Mouse (Mus musculus): Measurements from ENCODE around the gene Cog7. TPM values are rescaled to one million over a fixed set of nuclear protein-coding genes. Genes with fewer than 3 reads are reported as not detected.

Cog7 gene
- polyA plus RNA-seq, 1 experiment from 2014 or later = 25.9 TPM

GRCm38 (mm10) chr7:121939729-121940128, 41.8 kb downstream of the Cog7 start:
- H3K27ac ChIP-seq (ENCODE audit: low read length) = peak overlapping the region; percentile 54
- peaks cover 36% of the 10 kb centered on the region for H3K4me1 ChIP-seq (replicated peaks; ENCODE audit: control insufficient read depth, insufficient read depth, low read length)
- ATAC-seq = peak; percentile 86

GRCm38 (mm10) chr7:121939244-121939643, 42.3 kb downstream of the Cog7 start:
- Histone ChIP-seq H3K9ac (replicated peaks; ENCODE audit: low read depth, low read length) (no peak overlapping the region), H3K36me3 (ENCODE audit: control insufficient read depth, insufficient read depth) (peaks cover 3% of the 10 kb centered on the region), H3K27ac (ENCODE audit: low read length) (no peak overlapping the region; the same call in 1 of the 2 replicates), H3K4me1 (replicated peaks; ENCODE audit: control insufficient read depth, insufficient read depth, low read length) (peaks cover 36% of the 10 kb centered on the region), H3K9me3 (ENCODE audit: control insufficient read depth, low read length) (no peaks in the 10 kb centered on the region), H3K27me3 (replicated peaks; ENCODE audit: control insufficient read depth, insufficient read depth, low read length) (no peaks in the 10 kb centered on the region), H3K4me3 (replicated peaks; ENCODE audit: low read length) (no peak overlapping the region), H3K4me2 (ENCODE audit: low read length) (no peak overlapping the region)
- no peak for ATAC-seq
- WGBS = 54% methylated on average over 6 of the region's 6 CpGs

More at GRCm38 (mm10) chr7:121939729-121940128, 41.8 kb downstream of the Cog7 start:
- Histone ChIP-seq H3K27me3 (replicated peaks; ENCODE audit: control insufficient read depth, insufficient read depth, low read length) (no peaks in the 10 kb centered on the region), H3K4me3 (replicated peaks; ENCODE audit: low read length) (no peak overlapping the region), H3K9me3 (ENCODE audit: control insufficient read depth, low read length) (no peaks in the 10 kb centered on the region), H3K36me3 (ENCODE audit: control insufficient read depth, insufficient read depth) (peaks cover 3% of the 10 kb centered on the region), H3K9ac (replicated peaks; ENCODE audit: low read depth, low read length) (no peak overlapping the region), H3K4me2 (ENCODE audit: low read length) (no peak overlapping the region)
- 32% methylated on average over 4 of the region's 4 CpGs for WGBS

GRCm38 (mm10) chr7:121938124-121938891, 43.2 kb downstream of the Cog7 start:
- 66% methylated on average over 8 of the region's 8 CpGs for WGBS
- Histone ChIP-seq H3K9me3 (ENCODE audit: control insufficient read depth, low read length) (no peaks in the 10 kb centered on the region), H3K4me3 (replicated peaks; ENCODE audit: low read length) (no peak overlapping the region), H3K4me2 (ENCODE audit: low read length) (no peak overlapping the region), H3K9ac (replicated peaks; ENCODE audit: low read depth, low read length) (no peak overlapping the region), H3K27ac (ENCODE audit: low read length) (no peak overlapping the region), H3K36me3 (ENCODE audit: control insufficient read depth, insufficient read depth) (peaks cover 3% of the 10 kb centered on the region; the same call in 1 of the 2 replicates), H3K27me3 (replicated peaks; ENCODE audit: control insufficient read depth, insufficient read depth, low read length) (no peaks in the 10 kb centered on the region), H3K4me1 (replicated peaks; ENCODE audit: control insufficient read depth, insufficient read depth, low read length) (peaks cover 36% of the 10 kb centered on the region)
- ATAC-seq = no peak

DNA sequence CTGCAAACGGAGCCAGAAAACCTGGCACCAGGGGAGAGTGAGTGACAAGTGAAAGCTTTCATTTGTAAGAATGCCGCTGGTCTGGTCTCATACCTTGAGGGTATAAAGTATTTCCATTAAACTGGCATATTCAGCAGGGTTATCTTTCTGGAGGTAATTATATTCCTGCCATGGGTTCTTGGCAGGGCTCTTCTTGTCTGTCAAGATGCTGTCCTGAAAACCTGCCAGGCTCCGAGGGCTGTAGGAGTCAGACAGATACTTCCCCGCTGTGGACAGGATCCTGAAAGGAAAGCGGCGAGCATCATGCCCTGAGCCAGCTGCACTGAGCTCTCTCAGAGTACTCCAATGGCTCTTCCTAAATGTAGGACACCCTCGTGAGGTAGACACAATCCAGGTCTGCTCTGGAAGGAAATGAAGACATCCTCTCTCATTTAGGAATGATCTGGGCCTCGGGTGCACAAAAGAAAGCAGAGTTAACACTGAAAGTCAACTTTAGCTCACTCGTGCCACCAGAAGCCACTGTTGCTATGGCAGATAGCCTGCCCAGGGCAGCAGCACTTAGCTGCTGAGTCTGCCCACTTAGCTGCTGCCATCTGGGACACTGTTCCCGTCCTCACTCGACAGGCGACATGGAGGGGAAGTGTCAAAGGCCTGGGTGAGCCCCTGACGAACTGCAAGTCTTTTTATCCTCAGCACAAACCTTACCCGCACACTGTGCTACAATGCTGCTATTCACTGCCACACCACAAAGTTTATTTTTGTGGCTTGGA, 44.5 kb downstream of the Cog7 start:
- H3K9me3 ChIP-seq (ENCODE audit: control insufficient read depth, low read length) = no peaks in the 10 kb centered on the region
- H3K4me3 ChIP-seq (replicated peaks; ENCODE audit: low read length) = no peak overlapping the region
- H3K4me2 ChIP-seq (ENCODE audit: low read length) = no peak overlapping the region
- H3K4me1 ChIP-seq (replicated peaks; ENCODE audit: control insufficient read depth, insufficient read depth, low read length) = peaks cover 36% of the 10 kb centered on the region
- H3K36me3 ChIP-seq (ENCODE audit: control insufficient read depth, insufficient read depth) = no peaks in the 10 kb centered on the region
- 45% methylated on average over 14 of the region's 14 CpGs for WGBS
- H3K9ac ChIP-seq (replicated peaks; ENCODE audit: low read depth, low read length) = no peak overlapping the region
- H3K27me3 ChIP-seq (replicated peaks; ENCODE audit: control insufficient read depth, insufficient read depth, low read length) = no peaks in the 10 kb centered on the region
- H3K27ac ChIP-seq (ENCODE audit: low read length) = peak overlapping the region; percentile 58; the same call in 1 of the 2 replicates
- peak; percentile 42 for ATAC-seq

DNA sequence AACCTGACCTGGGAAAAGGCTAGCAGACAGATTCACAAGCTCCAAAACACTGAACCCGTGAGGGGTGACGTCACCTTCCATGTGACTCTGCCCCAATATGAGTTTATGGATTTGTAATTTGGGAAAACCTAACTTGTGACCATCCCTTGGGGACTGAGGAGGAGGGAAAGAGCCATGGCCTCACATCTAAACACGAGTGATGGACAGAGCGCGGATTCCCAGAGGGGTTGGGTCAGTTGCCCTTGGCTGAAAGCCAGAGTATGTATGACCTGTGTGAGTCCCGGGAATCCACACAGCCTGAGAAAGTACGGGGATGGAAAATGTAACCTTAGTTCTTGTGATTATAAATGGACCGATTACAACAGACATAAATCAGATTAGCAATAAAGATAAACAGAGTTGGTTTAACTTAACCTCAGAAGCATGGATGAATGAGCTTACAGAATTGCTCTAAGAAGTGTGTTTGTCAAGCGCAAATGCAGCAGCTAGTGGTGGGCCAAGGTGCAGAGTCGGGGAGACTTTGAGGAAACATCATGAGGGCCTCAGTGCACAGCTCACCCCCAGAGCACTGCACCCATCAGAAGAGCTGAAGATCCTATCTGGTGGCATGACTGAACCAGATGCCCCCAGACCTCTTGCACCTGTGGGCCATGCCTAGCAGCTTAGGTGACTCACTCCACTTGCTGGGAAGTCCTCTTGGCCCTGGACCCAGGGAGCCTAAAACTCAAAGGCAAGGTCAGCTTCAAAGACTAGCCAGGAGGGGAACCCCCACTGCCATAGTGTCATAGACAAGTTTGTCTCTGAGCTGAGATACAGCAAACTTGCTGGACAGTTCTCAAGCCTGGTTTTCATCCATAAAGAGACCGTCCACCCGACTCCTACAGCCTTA, 45.4 kb downstream of the Cog7 start:
- H3K36me3 ChIP-seq (ENCODE audit: control insufficient read depth, insufficient read depth) = no peaks in the 10 kb centered on the region
- no peak for ATAC-seq
- no peaks in the 10 kb centered on the region for H3K9me3 ChIP-seq (ENCODE audit: control insufficient read depth, low read length)
- H3K4me3 ChIP-seq (replicated peaks; ENCODE audit: low read length) = no peak overlapping the region
- H3K27ac ChIP-seq (ENCODE audit: low read length) = peak overlapping the region; percentile 29; the same call in 1 of the 2 replicates
- peaks cover 33% of the 10 kb centered on the region for H3K4me1 ChIP-seq (replicated peaks; ENCODE audit: control insufficient read depth, insufficient read depth, low read length)
- no peak overlapping the region for H3K9ac ChIP-seq (replicated peaks; ENCODE audit: low read depth, low read length)
- no peak overlapping the region for H3K4me2 ChIP-seq (ENCODE audit: low read length)
- 81% methylated on average over 12 of the region's 12 CpGs for WGBS
- no peaks in the 10 kb centered on the region for H3K27me3 ChIP-seq (replicated peaks; ENCODE audit: control insufficient read depth, insufficient read depth, low read length)

DNA sequence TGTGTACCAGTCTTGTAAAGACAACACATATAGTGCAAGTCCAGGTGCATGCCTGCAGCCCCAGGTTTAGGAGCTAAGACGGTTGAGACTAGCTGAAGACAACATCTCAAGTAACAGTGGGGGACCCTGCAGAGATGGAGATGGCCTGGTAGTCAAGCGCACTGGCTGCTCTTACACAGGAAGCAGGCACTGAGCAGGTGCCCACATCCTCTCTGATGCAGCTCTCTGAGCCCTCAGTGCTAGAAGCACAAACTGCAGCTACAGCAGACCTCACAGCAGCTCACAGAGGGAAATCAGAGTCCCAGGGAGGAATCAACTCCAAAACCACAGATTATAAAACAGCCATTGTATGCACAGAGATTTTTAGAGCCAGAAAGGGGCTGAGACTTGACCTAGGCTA, 47.2 kb downstream of the Cog7 start:
- Histone ChIP-seq H3K4me1 (replicated peaks; ENCODE audit: control insufficient read depth, insufficient read depth, low read length) (peaks cover 22% of the 10 kb centered on the region), H3K36me3 (ENCODE audit: control insufficient read depth, insufficient read depth) (no peaks in the 10 kb centered on the region), H3K9ac (replicated peaks; ENCODE audit: low read depth, low read length) (no peak overlapping the region), H3K4me2 (ENCODE audit: low read length) (no peak overlapping the region), H3K4me3 (replicated peaks; ENCODE audit: low read length) (no peak overlapping the region), H3K9me3 (ENCODE audit: control insufficient read depth, low read length) (no peaks in the 10 kb centered on the region), H3K27ac (ENCODE audit: low read length) (no peak overlapping the region), H3K27me3 (replicated peaks; ENCODE audit: control insufficient read depth, insufficient read depth, low read length) (no peaks in the 10 kb centered on the region)
- WGBS = 93% methylated on average over 2 of the region's 2 CpGs
- ATAC-seq = no peak

DNA sequence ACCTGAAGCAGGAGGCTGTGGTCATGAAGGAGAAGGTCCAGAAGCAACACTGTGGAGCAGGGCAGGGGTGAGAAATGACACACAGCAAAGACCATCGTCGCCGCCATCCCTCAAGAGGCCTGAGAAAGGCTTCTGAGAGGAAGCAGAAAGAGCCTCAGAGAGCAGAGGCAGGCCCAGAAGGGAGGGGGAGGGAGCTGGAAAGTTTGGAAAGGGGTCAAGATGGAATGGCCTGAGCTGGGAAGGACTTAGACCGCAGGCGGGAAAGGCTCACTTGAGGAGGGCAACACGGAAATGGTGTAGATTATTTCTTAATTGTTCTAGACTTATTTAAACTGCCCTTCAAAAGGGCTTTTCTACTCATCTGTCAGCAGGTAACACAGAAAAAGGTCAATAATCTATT, 47.8 kb downstream of the Cog7 start:
- H3K4me1 ChIP-seq (replicated peaks; ENCODE audit: control insufficient read depth, insufficient read depth, low read length) = peaks cover 21% of the 10 kb centered on the region
- no peaks in the 10 kb centered on the region for H3K36me3 ChIP-seq (ENCODE audit: control insufficient read depth, insufficient read depth)
- H3K27ac ChIP-seq (ENCODE audit: low read length) = no peak overlapping the region
- ATAC-seq = no peak
- no peak overlapping the region for H3K9ac ChIP-seq (replicated peaks; ENCODE audit: low read depth, low read length)
- 80% methylated on average over 6 of the region's 6 CpGs for WGBS
- H3K27me3 ChIP-seq (replicated peaks; ENCODE audit: control insufficient read depth, insufficient read depth, low read length) = no peaks in the 10 kb centered on the region
- no peak overlapping the region for H3K4me3 ChIP-seq (replicated peaks; ENCODE audit: low read length)
- H3K9me3 ChIP-seq (ENCODE audit: control insufficient read depth, low read length) = no peaks in the 10 kb centered on the region
- H3K4me2 ChIP-seq (ENCODE audit: low read length) = no peak overlapping the region

GRCm38 (mm10) chr7:121931246-121931645, 50.3 kb downstream of the Cog7 start:
- WGBS = 39% methylated on average over 7 of the region's 7 CpGs
- H3K27me3 ChIP-seq (replicated peaks; ENCODE audit: control insufficient read depth, insufficient read depth, low read length) = no peaks in the 10 kb centered on the region
- H3K4me3 ChIP-seq (replicated peaks; ENCODE audit: low read length) = no peak overlapping the region
- H3K27ac ChIP-seq (ENCODE audit: low read length) = no peak overlapping the region
- H3K36me3 ChIP-seq (ENCODE audit: control insufficient read depth, insufficient read depth) = no peaks in the 10 kb centered on the region
- no peak overlapping the region for H3K9ac ChIP-seq (replicated peaks; ENCODE audit: low read depth, low read length)
- H3K9me3 ChIP-seq (ENCODE audit: control insufficient read depth, low read length) = no peaks in the 10 kb centered on the region
- peaks cover 1% of the 10 kb centered on the region; the same call in 1 of the 2 replicates for H3K4me1 ChIP-seq (replicated peaks; ENCODE audit: control insufficient read depth, insufficient read depth, low read length)
- H3K4me2 ChIP-seq (ENCODE audit: low read length) = no peak overlapping the region
- ATAC-seq = no peak

DNA sequence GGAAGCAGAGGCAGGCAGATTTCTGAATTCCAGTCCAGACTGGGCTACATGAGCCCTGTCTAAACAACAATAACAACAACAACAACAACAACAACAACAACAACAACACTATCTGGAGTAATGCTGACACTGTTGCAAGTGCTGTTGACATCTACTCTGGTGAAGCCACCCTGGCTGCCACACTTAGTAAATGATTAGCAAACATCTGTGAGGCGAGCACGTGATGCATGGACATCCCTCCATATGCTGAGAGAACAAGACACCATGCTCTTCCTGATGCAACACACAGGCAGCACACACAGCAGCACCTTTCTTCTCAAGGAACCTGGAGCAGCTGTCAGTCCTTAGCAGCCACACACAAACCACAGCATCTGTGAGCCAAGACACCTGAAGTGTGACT, 53.6 kb downstream of the Cog7 start:
- Histone ChIP-seq H3K27me3 (replicated peaks; ENCODE audit: control insufficient read depth, insufficient read depth, low read length) (no peaks in the 10 kb centered on the region), H3K4me3 (replicated peaks; ENCODE audit: low read length) (no peak overlapping the region), H3K27ac (ENCODE audit: low read length) (no peak overlapping the region), H3K4me1 (replicated peaks; ENCODE audit: control insufficient read depth, insufficient read depth, low read length) (no peaks in the 10 kb centered on the region), H3K4me2 (ENCODE audit: low read length) (no peak overlapping the region), H3K9ac (replicated peaks; ENCODE audit: low read depth, low read length) (no peak overlapping the region), H3K36me3 (ENCODE audit: control insufficient read depth, insufficient read depth) (no peaks in the 10 kb centered on the region), H3K9me3 (ENCODE audit: control insufficient read depth, low read length) (no peaks in the 10 kb centered on the region)
- 95% methylated on average over 2 of the region's 2 CpGs for WGBS
- no peak for ATAC-seq

Data from forebrain, embryonic 16.5 days (tissue).